Mouse (Mus musculus) erythroblast, embryonic 14.5 days (primary cell): Measurements from ENCODE around the gene Iffo2.

Source experiments
- GATA1 ChIP-seq: IDR thresholded peaks from 2 replicates; pipeline ENCODE4 v1.6.1; 2012; ENCODE audit warnings: low read length, inconsistent platforms, mixed read lengths
- TAL1 ChIP-seq: IDR thresholded peaks from 3 replicates; pipeline ENCODE4 v1.6.1; 2012; ENCODE audit warnings: low read length, inconsistent platforms, mixed read lengths

DNA sequence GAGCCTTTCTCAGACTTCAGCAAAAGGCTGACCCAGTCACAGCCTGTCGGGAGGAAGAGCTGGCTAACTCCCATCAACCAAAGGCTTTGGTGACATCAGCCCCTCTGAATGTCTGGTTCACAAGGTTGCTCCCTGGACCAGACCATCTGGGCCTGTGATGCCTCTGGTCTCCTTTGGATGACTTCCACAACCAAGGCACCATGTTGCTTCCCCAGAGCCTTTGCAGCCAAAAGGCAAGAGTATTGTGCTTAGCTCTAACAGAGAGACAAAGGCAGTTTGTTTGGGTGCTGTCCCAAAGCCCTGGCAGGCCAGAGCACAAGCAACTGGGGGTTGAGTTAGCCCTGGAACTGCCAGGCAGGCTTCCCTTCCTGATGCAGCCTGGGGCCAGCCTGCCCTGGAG, 40.4 kb upstream of the Iffo2 start:
- TF ChIP-seq GATA1 (no peak), TAL1 (no peak)
